Mouse (Mus musculus): ENCODE measurements around the gene Diras1.

Gene Diras1

DNA sequence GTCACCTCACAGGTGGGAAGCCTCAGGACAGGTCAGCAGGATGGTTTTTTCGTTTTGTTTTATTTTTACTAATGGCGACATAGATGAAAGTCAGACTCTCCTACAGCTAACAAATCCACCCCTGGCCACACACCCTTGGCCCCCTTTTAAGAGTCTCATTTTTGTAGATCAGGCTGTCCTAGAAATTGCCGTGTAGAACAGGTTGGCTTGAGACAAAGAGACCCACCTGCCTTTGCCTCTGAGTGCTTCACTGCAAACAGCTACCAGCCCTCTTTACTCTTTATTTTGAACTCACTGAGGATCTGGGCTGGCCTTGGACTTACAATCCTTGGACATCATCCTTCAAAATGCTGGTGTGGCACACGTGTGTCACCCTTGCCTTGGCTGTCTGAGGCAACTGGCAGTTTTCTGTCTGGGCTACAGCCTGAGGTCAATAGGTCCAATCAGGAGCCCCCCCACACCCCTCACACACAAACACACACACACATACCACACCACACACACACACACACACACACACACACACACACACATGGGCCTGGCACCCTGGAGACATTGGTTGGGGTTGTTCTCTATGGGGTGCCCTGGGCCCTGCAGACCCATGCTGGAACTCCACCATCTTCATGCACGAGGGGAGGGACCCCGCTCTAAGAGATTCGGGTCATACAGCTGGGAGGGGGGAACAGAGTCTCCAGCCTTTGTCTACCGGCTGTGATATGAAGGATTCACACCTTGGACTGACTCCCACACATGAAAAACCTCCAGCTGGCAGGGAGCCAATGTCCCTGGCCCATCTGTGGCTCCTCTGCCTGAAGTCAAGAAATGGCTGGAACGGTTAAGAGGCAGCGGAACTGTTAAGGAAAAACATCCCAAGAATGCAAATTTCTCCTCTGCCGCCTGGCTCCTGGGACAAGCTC lies 53.1 kb downstream of the Diras1 start:
- no peak for DNase-seq (ENCODE audit: low read depth, low spot score)

DNA sequence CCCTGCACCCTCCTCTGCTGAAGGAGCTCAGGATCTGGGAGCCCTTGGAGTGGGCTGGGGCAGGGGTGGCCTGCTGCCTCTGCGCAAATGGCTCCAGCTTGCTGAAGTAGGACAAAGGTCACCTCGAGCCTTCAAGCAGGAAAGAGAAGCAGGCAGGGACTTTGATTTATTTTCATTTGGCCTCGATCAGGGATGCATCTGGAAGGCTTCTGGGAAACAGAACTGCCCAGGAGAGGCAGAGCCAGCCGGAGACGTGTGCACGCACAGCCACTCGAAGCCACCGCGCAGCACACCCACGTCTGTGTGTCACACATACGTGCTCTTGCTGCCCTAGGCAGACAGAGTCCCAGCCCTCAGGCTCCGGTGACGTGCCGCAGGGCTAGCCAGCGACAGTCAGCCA lies 53.9 kb downstream of the Diras1 start:
- DNase-seq (ENCODE audit: low read depth, low spot score): peak; percentile 62

DNA sequence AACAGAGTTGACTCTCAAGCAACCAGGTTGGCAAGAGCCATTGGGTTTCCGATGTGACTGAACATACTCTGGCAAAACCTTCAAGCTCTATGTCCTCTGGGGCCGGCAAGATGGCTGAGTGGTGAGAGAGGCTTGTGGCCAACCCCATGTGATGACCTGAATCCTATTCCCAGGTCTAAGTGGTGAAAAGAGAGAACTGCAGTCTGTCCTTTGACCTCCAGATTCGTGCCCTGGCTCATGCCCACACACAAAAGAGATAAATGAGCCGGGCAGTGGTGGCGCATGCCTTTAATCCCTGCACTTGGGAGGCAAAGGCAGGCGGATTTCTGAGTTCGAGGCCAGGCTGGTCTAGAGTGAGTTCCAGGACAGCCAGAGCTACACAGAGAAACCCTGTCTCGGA lies 55.3 kb downstream of the Diras1 start:
- DNase-seq (ENCODE audit: low read depth, low spot score): no peak

Measured in skeletal muscle tissue, adult 2 months (tissue).